Mouse (Mus musculus) limb, embryonic 15.5 days (tissue): ENCODE results near the gene Gm17387. TPM values are rescaled to one million over a fixed set of nuclear protein-coding genes. Genes with fewer than 3 reads are reported as not detected.
"Not testable (repeated sequence)": the region's sequence is repeated elsewhere in the genome, so short reads cannot be mapped to it uniquely, and the experiment has no call there.

Source experiments
- ATAC-seq: fragments of 200-750 bp; cut with Nextera tagmentation; 2 replicates; pipeline ENCODE4 v1.8.0; 2017; ENCODE audit warnings: low read depth, moderate TSS enrichment; ENCODE audit not compliant: insufficient number of reproducible peaks, low FRiP score, low TSS enrichment
- H3K27ac ChIP-seq: fragments of 300-500 bp; sonication (generic); 2 replicates; pipeline ENCODE4 v1.5.1; 2015; ENCODE audit warnings: moderate library complexity, mild to moderate bottlenecking, inconsistent platforms
- H3K27me3 ChIP-seq: fragments of 300-500 bp; sonication (generic); 2 replicates; pipeline ENCODE4 v1.6.1; 2015; ENCODE audit warnings: inconsistent platforms
- H3K36me3 ChIP-seq: fragments of 300-500 bp; sonication (generic); 2 replicates; pipeline ENCODE4 v1.6.1; 2015; ENCODE audit warnings: inconsistent platforms
- H3K4me1 ChIP-seq: fragments of 300-500 bp; sonication (generic); 2 replicates; pipeline ENCODE4 v1.6.1; 2015; ENCODE audit warnings: inconsistent platforms
- H3K4me2 ChIP-seq: fragments of 300-500 bp; sonication (generic); 2 replicates; pipeline ENCODE4 v1.6.1; 2015; ENCODE audit warnings: mild to moderate bottlenecking, inconsistent platforms
- H3K4me3 ChIP-seq: fragments of 300-500 bp; sonication (generic); 2 replicates; pipeline ENCODE4 v1.5.1; 2015; ENCODE audit warnings: mild to moderate bottlenecking, inconsistent platforms
- H3K9ac ChIP-seq: fragments of 300-500 bp; sonication (generic); 2 replicates; pipeline ENCODE4 v1.6.1; 2015; ENCODE audit warnings: inconsistent platforms
- H3K9me3 ChIP-seq: fragments of 300-500 bp; sonication (generic); 2 replicates; pipeline ENCODE4 v1.6.1; 2016; ENCODE audit warnings: inconsistent platforms
- WGBS: fragments of 180-500 bp; shearing (Covaris S2); methylation state at CpG from one replicate; pipeline ENCODE4 v1.1.7; 2015; 5-methylcytosine and 5-hydroxymethylcytosine counted together
- polyA plus RNA-seq: library from polyadenylated mRNA; unstranded; fragments of >200 nt; fragmentation: Nextera tagmentation; extraction: Ambion mirVana; gene quantifications from 2 replicates; pipeline ENCODE4 v1.2.1, GENCODE M21; 2015

Gm17387 gene
- polyA plus RNA-seq, 1 experiment from 2014 or later = not detected

GRCm38 (mm10) chr7:141021489-141022449 is 7.2 kb upstream of the Gm17387 start:
- Histone ChIP-seq H3K4me2 (no peak overlapping the region), H3K36me3 (no peaks in the 10 kb centered on the region), H3K27ac (no peak overlapping the region), H3K27me3 (no peaks in the 10 kb centered on the region), H3K9ac (no peak overlapping the region), H3K4me1 (0 out of 2 replicates have a peak, but pooled peaks cover 2% of the 10 kb centered on the region), H3K9me3 (no peaks in the 10 kb centered on the region), H3K4me3 (no peak overlapping the region)
- 75% methylated on average over 14 of the region's 14 CpGs for WGBS
- ATAC-seq = no peak

DNA sequence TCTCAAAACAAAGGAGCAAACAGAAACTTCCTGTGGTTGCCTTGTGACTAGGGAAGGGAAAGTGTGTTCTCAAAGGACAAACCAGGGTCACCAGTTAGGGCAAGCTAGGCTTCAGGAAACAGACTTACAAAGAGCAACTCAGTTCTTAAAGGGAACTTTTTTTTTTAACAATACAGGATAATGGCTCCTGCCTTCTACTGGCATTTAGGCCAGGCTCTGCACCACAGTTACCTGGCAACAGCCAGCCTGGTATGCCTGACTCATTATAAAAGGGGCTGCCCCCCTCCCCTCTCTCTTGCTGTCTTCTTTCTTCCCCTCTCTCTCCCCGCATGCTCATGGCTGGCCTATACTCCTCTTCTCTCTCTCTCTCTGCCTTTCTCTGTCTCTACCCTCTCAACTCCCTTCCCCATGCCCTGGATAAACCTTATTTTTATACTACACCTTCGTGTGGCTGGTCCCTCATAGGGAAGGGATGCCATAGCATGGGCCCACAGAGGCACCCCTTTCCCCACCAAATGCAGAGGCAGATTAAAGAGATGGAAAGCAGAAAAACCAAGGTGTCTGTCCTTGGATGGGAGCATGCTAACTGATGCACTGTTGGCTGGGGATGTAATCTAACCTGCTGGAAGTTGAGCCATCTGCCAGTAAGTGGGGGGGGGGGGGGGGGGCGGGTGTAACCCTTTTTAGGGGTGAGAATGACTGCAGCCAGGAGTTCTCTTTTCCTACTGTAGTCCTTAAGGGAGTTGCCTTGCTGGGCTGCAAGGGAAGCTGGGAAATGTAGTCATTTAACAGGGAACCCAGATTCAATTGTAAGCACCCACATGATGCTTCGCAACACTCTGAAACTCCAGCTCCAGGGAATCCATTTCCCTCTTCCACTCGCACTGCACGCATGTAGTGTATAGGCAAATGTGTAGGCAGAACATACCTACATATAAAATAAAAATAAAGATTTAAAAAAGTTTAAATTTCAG is 3.8 kb upstream of the Gm17387 start:
- H3K4me1 ChIP-seq = 0 out of 2 replicates have a peak, but pooled peaks cover 2% of the 10 kb centered on the region
- no peak overlapping the region for H3K4me3 ChIP-seq
- no peak for ATAC-seq
- 50% methylated on average over 6 of the region's 6 CpGs for WGBS
- H3K9ac ChIP-seq = no peak overlapping the region
- no peaks in the 10 kb centered on the region for H3K27me3 ChIP-seq
- H3K27ac ChIP-seq = no peak overlapping the region
- H3K4me2 ChIP-seq = no peak overlapping the region
- H3K36me3 ChIP-seq = no peaks in the 10 kb centered on the region
- no peaks in the 10 kb centered on the region for H3K9me3 ChIP-seq

DNA sequence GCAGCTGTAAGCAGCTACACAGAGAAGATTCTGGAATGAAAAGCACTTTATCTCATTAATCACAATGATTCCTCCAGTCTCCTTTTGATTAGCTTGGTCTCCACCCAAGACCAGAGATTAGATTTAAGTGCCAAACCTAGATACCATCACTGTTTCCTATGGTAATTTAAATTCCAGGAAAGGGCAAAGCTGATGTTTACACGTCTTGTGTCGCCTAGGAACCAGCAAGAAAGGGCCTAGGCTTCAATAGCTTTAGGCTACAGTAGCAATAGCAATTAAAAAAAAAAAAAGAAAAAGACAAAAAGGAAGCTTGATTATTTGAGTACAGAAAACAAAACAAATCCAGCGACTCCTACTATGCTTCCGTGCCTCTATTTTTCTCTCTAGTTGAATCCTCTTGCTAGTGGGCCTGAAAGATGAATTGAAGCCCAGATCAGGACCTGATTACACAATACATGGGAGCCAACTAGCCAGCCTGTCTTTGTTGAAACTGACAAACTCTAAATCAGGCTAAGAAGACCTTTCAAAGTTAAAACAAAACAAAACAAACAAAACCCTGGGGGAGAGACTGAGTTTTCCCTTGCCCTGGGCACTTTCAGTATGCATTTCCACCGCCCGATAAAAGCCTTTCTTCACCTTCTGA is 2.7 kb upstream of the Gm17387 start:
- WGBS = 57% methylated on average over 6 of the region's 6 CpGs
- Histone ChIP-seq H3K27ac (no peak overlapping the region), H3K4me1 (0 out of 2 replicates have a peak, but pooled peaks cover 2% of the 10 kb centered on the region), H3K36me3 (no peaks in the 10 kb centered on the region), H3K27me3 (no peaks in the 10 kb centered on the region), H3K4me2 (no peak overlapping the region), H3K9ac (no peak overlapping the region), H3K4me3 (no peak overlapping the region), H3K9me3 (no peaks in the 10 kb centered on the region)
- no peak for ATAC-seq

GRCm38 (mm10) chr7:141026740-141027098 is 2.2 kb upstream of the Gm17387 start:
- Histone ChIP-seq H3K9ac (no peak overlapping the region), H3K4me2 (no peak overlapping the region), H3K4me1 (0 out of 2 replicates have a peak, but pooled peaks cover 2% of the 10 kb centered on the region), H3K27me3 (no peaks in the 10 kb centered on the region), H3K36me3 (no peaks in the 10 kb centered on the region), H3K27ac (no peak overlapping the region), H3K4me3 (no peak overlapping the region), H3K9me3 (no peaks in the 10 kb centered on the region)
- no peak for ATAC-seq
- 66% methylated on average over 5 of the region's 5 CpGs for WGBS

GRCm38 (mm10) chr7:141030390-141030789 is 1.5 kb downstream of the Gm17387 start:
- no peaks in the 10 kb centered on the region for H3K27me3 ChIP-seq
- 58% methylated on average over 3 of the region's 3 CpGs for WGBS
- H3K4me1 ChIP-seq = no peaks in the 10 kb centered on the region
- ATAC-seq = no peak
- no peaks in the 10 kb centered on the region for H3K36me3 ChIP-seq
- no peak overlapping the region for H3K27ac ChIP-seq
- H3K4me3 ChIP-seq = no peak overlapping the region
- H3K4me2 ChIP-seq = no peak overlapping the region
- H3K9ac ChIP-seq = no peak overlapping the region
- no peaks in the 10 kb centered on the region for H3K9me3 ChIP-seq

- Histone ChIP-seq H3K27me3 (no peaks in the 10 kb centered on the region), H3K27ac (no peak overlapping the region), H3K9me3 (no peaks in the 10 kb centered on the region), H3K36me3 (no peaks in the 10 kb centered on the region), H3K9ac (no peak overlapping the region), H3K4me2 (no peak overlapping the region), H3K4me1 (no peaks in the 10 kb centered on the region), H3K4me3 (no peak overlapping the region)
- WGBS = 72% methylated on average over 9 of the region's 9 CpGs
- no peak for ATAC-seq
These were observed 3.7 kb downstream of the Gm17387 start for GRCm38 (mm10) chr7:141032458-141033167.

GRCm38 (mm10) chr7:141036624-141037023 is 7.7 kb downstream of the Gm17387 start:
- ATAC-seq, H3K9ac ChIP-seq, H3K4me1 ChIP-seq, H3K4me3 ChIP-seq, H3K9me3 ChIP-seq, H3K4me2 ChIP-seq, H3K36me3 ChIP-seq, H3K27me3 ChIP-seq, H3K27ac ChIP-seq: not testable (repeated sequence)
- 70% methylated on average over 1 of the region's 2 CpGs for WGBS

DNA sequence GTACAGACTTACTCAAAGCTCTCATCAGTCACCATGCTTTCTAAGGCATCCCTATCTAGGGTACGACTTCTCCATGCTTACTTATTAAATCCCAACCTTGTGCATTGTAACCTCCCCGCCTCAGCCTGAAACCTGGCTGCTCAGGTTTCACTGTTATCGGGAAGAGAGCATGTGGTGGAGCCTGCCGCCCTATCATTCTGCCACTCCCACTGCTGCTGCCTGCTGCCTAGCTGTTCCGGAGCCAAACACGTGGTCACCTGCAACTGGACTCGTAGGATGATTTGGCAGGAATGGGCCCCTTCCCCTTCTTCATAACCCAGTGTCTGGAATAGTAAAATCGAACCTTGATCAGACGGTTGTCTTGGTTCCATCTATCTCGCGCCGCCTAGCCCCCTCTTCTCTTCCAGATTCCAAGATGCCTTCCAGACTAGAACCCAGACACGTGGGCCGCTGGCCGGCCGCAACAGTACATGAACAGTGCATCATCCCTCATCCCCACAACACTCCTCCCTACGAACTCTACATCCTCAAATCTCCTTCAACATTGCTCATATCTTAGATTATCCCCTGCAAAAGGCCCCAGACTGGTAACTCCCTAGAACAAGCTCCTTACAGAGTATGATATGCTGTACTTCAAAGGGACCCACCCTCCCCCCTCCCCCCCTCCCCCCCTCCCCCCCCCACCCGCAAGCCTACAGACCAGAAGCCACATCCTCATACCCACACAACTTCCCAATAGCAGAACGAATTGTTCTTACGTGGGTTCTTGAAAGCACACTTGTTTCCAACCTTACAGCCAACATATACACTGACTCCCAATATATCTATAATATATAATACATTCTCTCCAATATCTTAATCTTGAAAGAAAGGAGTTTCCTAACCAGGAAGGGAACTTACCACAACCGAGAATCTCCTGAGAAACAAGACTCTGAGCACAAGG is 9.4 kb downstream of the Gm17387 start:
- Histone ChIP-seq H3K9ac (no peak overlapping the region), H3K27ac (no peak overlapping the region), H3K4me2 (no peak overlapping the region), H3K4me3 (no peak overlapping the region), H3K27me3 (no peaks in the 10 kb centered on the region), H3K36me3 (no peaks in the 10 kb centered on the region), H3K9me3 (no peaks in the 10 kb centered on the region), H3K4me1 (peaks cover 20% of the 10 kb centered on the region)
- WGBS = 67% methylated on average over 20 of the region's 21 CpGs
- no peak for ATAC-seq

GRCm38 (mm10) chr7:141039386-141040107 is 10.6 kb downstream of the Gm17387 start:
- H3K27ac ChIP-seq = no peak overlapping the region
- peaks cover 20% of the 10 kb centered on the region for H3K4me1 ChIP-seq
- no peak overlapping the region for H3K9ac ChIP-seq
- H3K4me3 ChIP-seq = no peak overlapping the region
- no peaks in the 10 kb centered on the region for H3K36me3 ChIP-seq
- H3K27me3 ChIP-seq = no peaks in the 10 kb centered on the region
- H3K4me2 ChIP-seq = no peak overlapping the region
- H3K9me3 ChIP-seq = no peaks in the 10 kb centered on the region
- WGBS = 92% methylated on average over 4 of the region's 4 CpGs
- ATAC-seq = no peak
